Mouse (Mus musculus) layer of hippocampus, adult 9-10 months (tissue): ENCODE data around the gene Iars2.
"Not testable (repeated sequence)": the region's sequence is repeated elsewhere in the genome, so short reads cannot be mapped to it uniquely, and the experiment has no call there.

ENCODE experiments used
- DNase-seq: peaks from one replicate; pipeline ENCODE4 v3.0.0; 2022; ENCODE audit warnings: low spot score

The Iars2 gene

DNA sequence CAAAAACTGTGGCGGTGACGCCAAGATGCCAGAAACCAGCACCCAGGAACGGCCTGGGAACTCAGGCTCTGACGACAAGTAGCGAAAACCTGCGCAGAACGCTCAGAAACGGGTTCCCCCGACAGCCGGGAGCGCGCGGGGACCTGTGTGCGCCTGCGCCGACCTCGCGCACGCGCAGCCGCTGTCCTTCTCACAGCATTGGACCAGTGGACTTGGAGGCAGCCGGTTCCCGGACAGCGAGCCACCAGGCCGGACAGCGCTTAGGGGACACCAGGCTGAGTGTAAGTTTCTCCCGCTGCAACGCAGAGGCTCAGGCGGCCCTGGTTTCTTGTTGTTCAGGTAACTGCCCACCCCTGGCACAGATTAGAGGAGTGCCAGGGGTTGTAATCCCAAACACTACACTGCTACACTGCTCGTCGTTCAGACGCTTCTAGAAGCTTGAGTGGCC, 2.8 kb upstream of the Iars2 start, which contains the start of gene Bpnt1:
Gene Bpnt1 (plus strand): TSS at position 167 of the 448 bp plus-strand sequence.
- DNase-seq, result peak; percentile 65

DNA sequence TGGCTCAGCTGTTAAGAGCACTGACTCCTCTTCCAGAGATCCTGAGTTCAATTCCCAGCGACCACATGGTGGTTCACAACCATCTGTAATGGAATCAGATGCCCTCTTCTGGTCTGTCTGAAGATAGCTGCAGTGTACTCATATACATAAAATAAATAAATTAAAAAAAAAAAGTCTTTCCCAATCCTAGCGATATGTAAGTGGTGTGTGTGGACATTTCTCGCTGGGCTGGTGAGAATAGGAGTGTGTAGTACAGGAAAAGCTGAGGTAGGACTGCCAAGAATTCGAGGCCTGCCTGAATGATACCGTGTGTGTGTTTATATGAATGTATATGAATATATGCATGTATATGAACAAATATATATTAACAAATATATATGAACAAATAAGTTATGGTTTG, 2.2 kb upstream of the Iars2 start:
- no peak for DNase-seq

DNA sequence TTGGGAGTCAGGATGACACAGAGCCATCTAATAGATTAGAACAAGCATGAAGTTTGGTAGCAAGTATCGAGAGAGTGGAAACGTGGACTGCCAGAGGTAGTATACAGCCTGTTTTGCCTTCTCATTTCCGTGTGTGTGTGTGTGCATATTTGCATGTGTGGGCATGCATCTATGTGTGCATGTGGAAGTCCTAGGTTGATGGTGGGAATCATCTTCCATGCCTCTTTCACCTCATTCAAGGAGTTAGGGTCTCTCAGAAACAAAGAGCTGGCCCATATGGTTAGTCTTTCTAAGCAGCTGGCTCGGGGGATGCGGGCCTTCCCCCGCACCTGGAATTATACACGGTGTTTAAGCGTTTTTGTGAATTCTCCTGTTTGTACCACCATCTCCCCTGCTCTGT, 655 bp upstream of the Iars2 start:
- no peak for DNase-seq

DNA sequence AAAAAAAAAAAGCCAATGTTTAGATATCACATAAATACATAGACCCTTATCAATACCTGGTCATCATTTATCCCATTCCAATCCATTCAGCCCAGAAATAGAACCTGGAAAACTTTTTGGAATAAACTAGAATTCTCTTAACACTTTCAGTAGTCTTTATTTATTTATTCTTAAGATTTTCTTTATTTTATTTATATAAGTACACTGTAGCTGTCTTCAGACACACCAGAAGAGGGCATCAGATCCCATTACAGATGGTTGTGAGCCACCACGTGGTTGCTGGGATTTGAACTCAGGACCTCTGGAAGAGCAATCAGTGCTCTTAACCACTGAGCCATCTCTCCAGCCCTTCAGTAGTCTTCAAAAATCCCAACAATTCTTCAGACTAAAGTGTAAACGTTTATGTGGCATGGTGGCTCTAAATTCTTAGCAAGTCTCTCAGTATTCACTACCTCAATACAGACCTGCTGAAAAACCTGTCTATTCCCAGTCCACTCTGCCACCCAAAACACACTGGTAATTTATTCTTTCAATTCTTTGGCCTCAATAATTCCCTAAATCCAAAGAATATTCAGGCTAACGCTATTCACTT, 1.3 kb downstream of the Iars2 start:
- DNase-seq, result not testable (repeated sequence)

- peak; percentile 49 for DNase-seq
These were observed 13.2 kb downstream of the Iars2 start for GRCm38 (mm10) chr1:185315846-185316568.

- no peak for DNase-seq
These were observed 14.7 kb downstream of the Iars2 start for GRCm38 (mm10) chr1:185314546-185314945.

DNA sequence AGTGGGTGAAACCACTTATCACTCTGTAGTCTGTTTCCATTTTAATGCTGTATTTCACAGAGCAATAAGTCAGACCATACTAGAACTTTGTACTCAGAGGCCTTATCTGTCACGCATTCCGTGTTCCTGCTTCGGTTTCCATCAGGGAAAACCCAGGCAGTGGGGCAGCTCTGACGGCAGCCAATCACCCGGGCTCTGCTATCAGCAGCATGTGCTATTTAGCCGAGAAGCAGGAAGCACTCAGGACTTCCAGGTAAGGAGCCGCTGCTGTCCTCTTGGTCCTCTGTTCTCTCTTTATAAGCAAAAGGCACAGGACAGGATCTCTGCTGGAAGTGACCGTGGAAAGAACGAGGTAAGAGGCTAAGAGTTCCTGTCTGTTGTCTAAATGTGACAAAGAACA, 17.2 kb downstream of the Iars2 start:
- no peak for DNase-seq

- DNase-seq, result no peak
These were observed 20.3 kb downstream of the Iars2 start for GRCm38 (mm10) chr1:185308908-185309307.

DNA sequence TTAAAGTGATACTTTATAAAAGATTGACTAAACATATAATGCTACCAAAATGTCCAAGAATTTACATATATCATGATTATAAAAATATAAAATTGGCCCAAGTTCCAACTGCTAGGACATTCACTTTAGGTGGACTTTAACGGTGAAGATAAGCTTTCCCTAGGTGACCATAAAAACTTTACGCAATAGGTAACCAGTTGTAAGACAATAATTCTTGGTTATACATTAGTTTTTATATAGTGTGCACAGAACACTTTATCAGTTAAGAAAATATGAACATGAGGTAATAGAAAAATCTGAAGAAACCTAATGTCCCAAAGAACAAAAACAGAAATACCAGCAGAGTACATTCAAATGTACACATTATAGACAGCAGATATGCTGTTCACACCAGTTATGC, 20.9 kb downstream of the Iars2 start:
- no peak for DNase-seq

GRCm38 (mm10) chr1:185307645-185308044, 21.6 kb downstream of the Iars2 start:
- no peak for DNase-seq

DNA sequence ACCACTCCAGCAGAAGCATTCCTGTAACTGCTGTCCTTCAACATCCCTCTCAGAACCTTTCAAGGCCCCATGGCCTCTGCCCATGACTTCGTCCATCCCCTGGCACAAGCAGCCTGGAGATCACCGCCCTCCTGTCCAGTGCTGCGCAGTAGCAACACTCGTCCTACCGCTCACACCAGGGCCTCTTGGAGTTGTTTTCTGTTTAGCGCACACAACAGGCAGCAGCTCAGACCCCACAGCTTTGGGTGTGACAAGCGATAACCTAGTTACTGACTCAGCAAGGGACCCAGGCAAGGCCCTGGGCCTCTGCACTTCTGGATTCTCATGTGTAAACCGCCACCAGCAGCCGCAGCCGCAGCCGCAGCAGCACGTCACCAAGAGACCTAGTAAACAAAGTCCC, 22.4 kb downstream of the Iars2 start:
- DNase-seq, result no peak

- no peak for DNase-seq
These were observed 26.4 kb downstream of the Iars2 start for GRCm38 (mm10) chr1:185302816-185303215.

DNA sequence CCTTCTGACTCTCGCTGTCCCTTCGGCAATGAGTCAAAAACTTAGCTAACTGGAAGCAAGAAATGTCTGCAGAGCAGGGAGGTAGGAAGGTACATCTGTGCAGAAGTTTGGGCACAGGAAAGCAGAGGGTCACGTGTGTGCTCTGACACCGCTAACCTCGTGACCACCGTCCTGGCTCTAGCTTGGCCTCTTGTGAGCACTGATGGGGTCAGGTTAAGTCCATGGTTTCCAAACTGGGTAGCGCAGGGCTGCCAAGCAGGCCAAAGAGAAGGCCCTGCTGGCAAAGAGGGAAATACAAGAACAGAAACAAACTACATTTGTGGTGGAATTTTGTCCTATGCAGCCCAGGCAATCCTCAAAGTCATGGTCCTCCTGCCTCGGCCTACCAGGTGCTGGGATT, 30.7 kb downstream of the Iars2 start:
- DNase-seq, result no peak

GRCm38 (mm10) chr1:185296850-185297249, 32.3 kb downstream of the Iars2 start:
- DNase-seq, result no peak

GRCm38 (mm10) chr1:185292646-185293360, 36.4 kb downstream of the Iars2 start:
- no peak for DNase-seq

- DNase-seq, result no peak
These were observed 37.9 kb downstream of the Iars2 start for GRCm38 (mm10) chr1:185291336-185291735.

- DNase-seq, result no peak
These were observed 40.0 kb downstream of the Iars2 start for GRCm38 (mm10) chr1:185289231-185289630.

GRCm38 (mm10) chr1:185287066-185287465, 42.1 kb downstream of the Iars2 start:
- DNase-seq, result no peak

GRCm38 (mm10) chr1:185285171-185285570, 44.0 kb downstream of the Iars2 start:
- no peak for DNase-seq

DNA sequence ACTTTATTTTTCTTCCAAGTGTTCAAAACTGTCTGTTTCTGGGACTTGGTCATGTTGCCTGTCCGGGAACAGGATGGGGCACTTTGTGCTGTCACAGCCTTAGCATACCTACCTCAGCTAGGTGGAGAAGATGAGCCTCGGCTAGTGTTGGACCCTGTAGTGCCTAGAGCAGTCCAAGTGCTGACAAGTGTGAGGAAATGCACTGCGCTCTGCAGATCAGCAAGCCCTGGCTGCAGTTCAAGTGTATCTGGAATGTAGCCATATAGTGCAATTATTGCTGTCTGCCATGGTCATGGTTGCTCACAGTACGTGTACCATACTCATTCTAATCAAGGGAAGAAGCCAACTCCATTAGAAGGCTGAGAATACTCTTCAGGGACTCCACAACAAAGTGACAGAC, 44.5 kb downstream of the Iars2 start:
- peak; percentile 35 for DNase-seq

- no peak for DNase-seq
These were observed 45.9 kb downstream of the Iars2 start for GRCm38 (mm10) chr1:185283247-185283646.

- no peak for DNase-seq
These were observed 46.4 kb downstream of the Iars2 start for GRCm38 (mm10) chr1:185282846-185283245.

- no peak for DNase-seq
These were observed 48.6 kb downstream of the Iars2 start for GRCm38 (mm10) chr1:185280616-185281015.
